Mouse (Mus musculus): Measurements from ENCODE around the gene Acox3. TPM values are rescaled to one million over a fixed set of nuclear protein-coding genes. Genes with fewer than 3 reads are reported as not detected.
A peak's percentile ranks its signal among the peaks of the same experiment; 100 is the strongest.
"Not testable (repeated sequence)": the region's sequence is repeated elsewhere in the genome, so short reads cannot be mapped to it uniquely, and the experiment has no call there.

Acox3 gene
- total and polyA plus RNA-seq, 3 experiments, result 21.8 to 28.3 (median 22.5) TPM

GRCm38 (mm10) chr5:35580156-35580922 is 2.5 kb upstream of the Acox3 start:
- Histone ChIP-seq H3K79me2 (replicated peaks; ENCODE audit: control insufficient read depth, insufficient read depth, low read length) (no peaks in the 10 kb centered on the region), H3K4me3 (no peak overlapping the region), H3K9ac (ENCODE audit: low read depth, low read length) (no peak overlapping the region), H3K4me1 (ENCODE audit: control insufficient read depth, insufficient read depth, low read length) (peaks cover 3% of the 10 kb centered on the region), H3K36me3 (ENCODE audit: control insufficient read depth, insufficient read depth, low read length) (no peaks in the 10 kb centered on the region; the same call in 1 of the 2 replicates), H3K27ac (no peak overlapping the region), H3K27me3 (ENCODE audit: control insufficient read depth, insufficient read depth, low read length) (no peaks in the 10 kb centered on the region)
- intact Hi-C loops (cut with DNase I), result loop anchor here (5.0 kb wide), 1 partner anchor 177 kb away; the partner anchor contains the start of gene Ablim2
- no peak for DNase-seq
- no peak for TF ChIP-seq POLR2A (IDR thresholded peaks at IDR 0.05; ENCODE audit: insufficient read depth, low read depth, low read length)
- 41% methylated on average over 3 of the region's 3 CpGs for WGBS

GRCm38 (mm10) chr5:35583221-35583783 is 462 bp downstream of the Acox3 start:
- H3K4me1 ChIP-seq (ENCODE audit: control insufficient read depth, insufficient read depth, low read length), result peaks cover 3% of the 10 kb centered on the region
- peak overlapping the region; percentile 93 for H3K4me3 ChIP-seq
- H3K9ac ChIP-seq (ENCODE audit: low read depth, low read length), result peak overlapping the region; percentile 68
- 1% methylated on average over 17 of the region's 17 CpGs for WGBS
- H3K79me2 ChIP-seq (replicated peaks; ENCODE audit: control insufficient read depth, insufficient read depth, low read length), result no peaks in the 10 kb centered on the region
- no peak for DNase-seq
- TF ChIP-seq CTCF (IDR thresholded peaks at IDR 0.05) (no peak), EP300 (IDR thresholded peaks at IDR 0.05; ENCODE audit: insufficient read depth, low read depth, low read length) (no peak), POLR2A (IDR thresholded peaks at IDR 0.05; ENCODE audit: insufficient read depth, low read depth, low read length) (no peak)
- no peaks in the 10 kb centered on the region for H3K27me3 ChIP-seq (ENCODE audit: control insufficient read depth, insufficient read depth, low read length)
- peak overlapping the region; percentile 88 for H3K27ac ChIP-seq
- no peaks in the 10 kb centered on the region for H3K36me3 ChIP-seq (ENCODE audit: control insufficient read depth, insufficient read depth, low read length)
- intact Hi-C loops (cut with DNase I), result loop anchor here (5.0 kb wide), 1 partner anchor 174 kb away; the partner anchor contains the start of gene Ablim2

GRCm38 (mm10) chr5:35584259-35584658 is 1.4 kb downstream of the Acox3 start:
- not testable (repeated sequence) for H3K27ac ChIP-seq; H3K4me1 ChIP-seq (ENCODE audit: control insufficient read depth, insufficient read depth, low read length); H3K4me3 ChIP-seq; H3K36me3 ChIP-seq (ENCODE audit: control insufficient read depth, insufficient read depth, low read length); DNase-seq; H3K27me3 ChIP-seq (ENCODE audit: control insufficient read depth, insufficient read depth, low read length); H3K9ac ChIP-seq (ENCODE audit: low read depth, low read length); H3K79me2 ChIP-seq (replicated peaks; ENCODE audit: control insufficient read depth, insufficient read depth, low read length)
- intact Hi-C loops (cut with DNase I), result loop anchor here (5.0 kb wide), 1 partner anchor 173 kb away; the partner anchor contains the start of gene Ablim2
- 90% methylated on average over 2 of the region's 2 CpGs for WGBS

- H3K36me3 ChIP-seq (ENCODE audit: control insufficient read depth, insufficient read depth, low read length), result no peaks in the 10 kb centered on the region
- no peak overlapping the region for H3K27ac ChIP-seq
- intact Hi-C loops (cut with DNase I), result loop anchor here (10.0 kb wide), 1 partner anchor 383 kb away; no protein-coding TSS in a partner anchor
- no peaks in the 10 kb centered on the region for H3K79me2 ChIP-seq (replicated peaks; ENCODE audit: control insufficient read depth, insufficient read depth, low read length)
- no peak for DNase-seq
- no peak overlapping the region for H3K9ac ChIP-seq (ENCODE audit: low read depth, low read length)
- 86% methylated on average over 4 of the region's 4 CpGs for WGBS
- H3K4me1 ChIP-seq (ENCODE audit: control insufficient read depth, insufficient read depth, low read length), result no peaks in the 10 kb centered on the region
- no peaks in the 10 kb centered on the region for H3K27me3 ChIP-seq (ENCODE audit: control insufficient read depth, insufficient read depth, low read length)
- no peak for TF ChIP-seq CTCF (IDR thresholded peaks at IDR 0.05)
- no peak for TF ChIP-seq POLR2A (IDR thresholded peaks at IDR 0.05; ENCODE audit: insufficient read depth, low read depth, low read length)
- no peak for TF ChIP-seq EP300 (IDR thresholded peaks at IDR 0.05; ENCODE audit: insufficient read depth, low read depth, low read length)
- H3K4me3 ChIP-seq, result no peak overlapping the region
Observed at GRCm38 (mm10) chr5:35591497-35591896, 8.7 kb downstream of the Acox3 start.

- intact Hi-C loops (cut with DNase I), result loop anchor here (10.0 kb wide), 1 partner anchor 383 kb away; no protein-coding TSS in a partner anchor
- Histone ChIP-seq H3K27ac (no peak overlapping the region), H3K27me3 (ENCODE audit: control insufficient read depth, insufficient read depth, low read length) (no peaks in the 10 kb centered on the region), H3K79me2 (replicated peaks; ENCODE audit: control insufficient read depth, insufficient read depth, low read length) (no peaks in the 10 kb centered on the region), H3K4me3 (no peak overlapping the region), H3K9ac (ENCODE audit: low read depth, low read length) (no peak overlapping the region), H3K4me1 (ENCODE audit: control insufficient read depth, insufficient read depth, low read length) (no peaks in the 10 kb centered on the region), H3K36me3 (ENCODE audit: control insufficient read depth, insufficient read depth, low read length) (no peaks in the 10 kb centered on the region)
- no peak for DNase-seq
- 89% methylated on average over 21 of the region's 21 CpGs for WGBS
- TF ChIP-seq EP300 (IDR thresholded peaks at IDR 0.05; ENCODE audit: insufficient read depth, low read depth, low read length) (no peak), CTCF (IDR thresholded peaks at IDR 0.05) (peak; percentile 38), POLR2A (IDR thresholded peaks at IDR 0.05; ENCODE audit: insufficient read depth, low read depth, low read length) (no peak)
Observed at GRCm38 (mm10) chr5:35592081-35592736, 9.4 kb downstream of the Acox3 start.

GRCm38 (mm10) chr5:35592824-35593223 is 10.0 kb downstream of the Acox3 start:
- Histone ChIP-seq H3K4me1 (ENCODE audit: control insufficient read depth, insufficient read depth, low read length) (no peaks in the 10 kb centered on the region), H3K9ac (ENCODE audit: low read depth, low read length) (no peak overlapping the region), H3K79me2 (replicated peaks; ENCODE audit: control insufficient read depth, insufficient read depth, low read length) (no peaks in the 10 kb centered on the region), H3K27ac (no peak overlapping the region), H3K36me3 (ENCODE audit: control insufficient read depth, insufficient read depth, low read length) (no peaks in the 10 kb centered on the region), H3K27me3 (ENCODE audit: control insufficient read depth, insufficient read depth, low read length) (no peaks in the 10 kb centered on the region), H3K4me3 (no peak overlapping the region)
- DNase-seq, result no peak
- TF ChIP-seq CTCF (IDR thresholded peaks at IDR 0.05) (no peak), EP300 (IDR thresholded peaks at IDR 0.05; ENCODE audit: insufficient read depth, low read depth, low read length) (no peak), POLR2A (IDR thresholded peaks at IDR 0.05; ENCODE audit: insufficient read depth, low read depth, low read length) (no peak)
- intact Hi-C loops (cut with DNase I), result loop anchor here (10.0 kb wide), 1 partner anchor 382 kb away; no protein-coding TSS in a partner anchor
- 65% methylated on average over 4 of the region's 4 CpGs for WGBS

All from heart, adult 2 months (tissue).